Comparison of ENCODE assay signal across 18 mouse cellular contexts in genomic region chr10:61297477-61297876, GRCm38 (mm10). TPM values are rescaled to one million over a fixed set of nuclear protein-coding genes. Genes with fewer than 3 reads are reported as not detected.
A peak's percentile ranks its signal among the peaks of the same experiment; 100 is the strongest.
DNase-seq lines count a peak whose midpoint lies in the region; ATAC-seq lines count a peak whose summit lies in the region.
"Had no signal": no experiment of that assay in that cellular context is flagged by ENCODE, and none has a peak within 500 bp of the region (broad histone marks: within the 10 kb centered on the region; RNA-seq: fewer than 3 reads in every experiment).

Prf1 (plus strand) TSS chr10:61297833.

- H3K9me3 ChIP-seq in heart, embryonic 11.5 days (replicated peaks; ENCODE audit: control insufficient read depth, low read length) = no peaks in the 10 kb centered on the region
- no peaks in the 10 kb centered on the region for H3K9me3 ChIP-seq in hindbrain, embryonic 11.5 days (ENCODE audit: control insufficient read depth, low read length)
- no peaks in the 10 kb centered on the region for H3K9me3 ChIP-seq in hindbrain, embryonic 12.5 days (replicated peaks)
- H3K9me3 ChIP-seq: heart, embryonic 15.5 days; limb, embryonic 13.5 days had no signal

- H3K27ac ChIP-seq in heart, embryonic 11.5 days (ENCODE audit: low read depth, low read length) = no peak within 1 kb of the TSS
- no peak within 1 kb of the TSS for H3K27ac ChIP-seq in hindbrain, embryonic 11.5 days (ENCODE audit: low read depth, low read length)
- H3K27ac ChIP-seq in hindbrain, embryonic 12.5 days = no peak within 1 kb of the TSS
- H3K27ac ChIP-seq: heart, embryonic 15.5 days; kidney, postnatal 0 days; limb, embryonic 13.5 days had no signal

- WGBS in heart, embryonic 11.5 days (ENCODE audit: insufficient replicate concordance) = 70% methylated on average over 7 of the region's 7 CpGs
- 86% methylated on average over 7 of the region's 7 CpGs for WGBS in hindbrain, embryonic 11.5 days
- 82% methylated on average over 7 of the region's 7 CpGs for WGBS in hindbrain, embryonic 12.5 days

- DNase-seq in B cell, adult 2 months = peak; percentile 66 to 76
- peak; percentile 81 to 89 for DNase-seq in CD8-positive naive resting alpha-beta T cell, adult 2 months (ENCODE audit: low read depth in 2 of 2, low spot score in 2 of 2)
- DNase-seq in splenic B cell, adult 2 months (ENCODE audit: low read depth, low spot score) = peak; percentile 62
- DNase-seq in kidney, postnatal 14 days = no peak
- no peak for DNase-seq in hindbrain, embryonic 11.5 days (ENCODE audit: low spot score)
- DNase-seq: adrenal gland, adult 2 months; cerebellum, adult 9-11 months; lung, embryonic 14.5 days had no signal

- peak; percentile 87 for ATAC-seq in megakaryocyte, adult 5-6 weeks (ENCODE audit: poor library complexity, severe bottlenecking)
- ATAC-seq in heart, embryonic 11.5 days (replicated peaks; ENCODE audit: insufficient number of reproducible peaks, low FRiP score, low TSS enrichment) = no peak
- no peak for ATAC-seq in hindbrain, embryonic 11.5 days (ENCODE audit: low FRiP score)
- no peak for ATAC-seq in hindbrain, embryonic 12.5 days (ENCODE audit: low FRiP score)

- H3K4me3 ChIP-seq in heart, embryonic 11.5 days (ENCODE audit: low read depth, low read length) = no peak within 1 kb of the TSS
- no peak within 1 kb of the TSS for H3K4me3 ChIP-seq in hindbrain, embryonic 11.5 days (ENCODE audit: low read depth, low read length)
- no peak within 1 kb of the TSS for H3K4me3 ChIP-seq in hindbrain, embryonic 12.5 days
- H3K4me3 ChIP-seq: heart, embryonic 15.5 days; limb, embryonic 13.5 days had no signal

- H3K27me3 ChIP-seq in splenic B cell, adult 2 months (ENCODE audit: control insufficient read depth, insufficient read depth, low read length, poor library complexity, severe bottlenecking) = no peaks in the 10 kb centered on the region
- no peaks in the 10 kb centered on the region for H3K27me3 ChIP-seq in heart, embryonic 11.5 days (ENCODE audit: control insufficient read depth, insufficient read depth, low read length)
- H3K27me3 ChIP-seq in hindbrain, embryonic 11.5 days (ENCODE audit: control insufficient read depth, insufficient read depth, low read length) = no peaks in the 10 kb centered on the region
- H3K27me3 ChIP-seq in hindbrain, embryonic 12.5 days = no peaks in the 10 kb centered on the region
- H3K27me3 ChIP-seq: heart, embryonic 15.5 days; limb, embryonic 13.5 days had no signal

- no peak within 1 kb of the TSS for H3K4me2 ChIP-seq in heart, embryonic 11.5 days
- H3K4me2 ChIP-seq in hindbrain, embryonic 11.5 days (replicated peaks; ENCODE audit: low read depth, low read length) = no peak within 1 kb of the TSS
- H3K4me2 ChIP-seq in hindbrain, embryonic 12.5 days (replicated peaks) = no peak within 1 kb of the TSS
- H3K4me2 ChIP-seq: heart, embryonic 15.5 days; limb, embryonic 13.5 days; lung, embryonic 14.5 days; midbrain, embryonic 11.5 days had no signal

- no peaks in the 10 kb centered on the region for H3K4me1 ChIP-seq in heart, embryonic 11.5 days (ENCODE audit: control insufficient read depth, insufficient read depth, low read length)
- no peaks in the 10 kb centered on the region for H3K4me1 ChIP-seq in hindbrain, embryonic 11.5 days (replicated peaks; ENCODE audit: control insufficient read depth, insufficient read depth, low read length)
- H3K4me1 ChIP-seq in hindbrain, embryonic 12.5 days = no peaks in the 10 kb centered on the region
- H3K4me1 ChIP-seq: limb, embryonic 13.5 days had no signal

- no peak within 1 kb of the TSS for H3K9ac ChIP-seq in heart, embryonic 11.5 days (ENCODE audit: low read depth, low read length)
- H3K9ac ChIP-seq in hindbrain, embryonic 11.5 days (ENCODE audit: low read depth, low read length) = no peak within 1 kb of the TSS
- H3K9ac ChIP-seq in hindbrain, embryonic 12.5 days = no peak within 1 kb of the TSS
- H3K9ac ChIP-seq: heart, embryonic 15.5 days; limb, embryonic 13.5 days; lung, embryonic 14.5 days had no signal

- H3K36me3 ChIP-seq in splenic B cell, adult 2 months (ENCODE audit: control insufficient read depth, insufficient read depth, low read length, poor library complexity, severe bottlenecking) = no peaks in the 10 kb centered on the region
- no peaks in the 10 kb centered on the region for H3K36me3 ChIP-seq in heart, embryonic 11.5 days (ENCODE audit: control insufficient read depth, insufficient read depth, low read length)
- H3K36me3 ChIP-seq in hindbrain, embryonic 11.5 days (ENCODE audit: control insufficient read depth, insufficient read depth, low read length) = no peaks in the 10 kb centered on the region
- no peaks in the 10 kb centered on the region for H3K36me3 ChIP-seq in hindbrain, embryonic 12.5 days
- H3K36me3 ChIP-seq: heart, embryonic 15.5 days; limb, embryonic 13.5 days had no signal

RNA-seq across cellular contexts. Expression of gene Prf1, which starts in this region (rescaled TPM):
- total RNA-seq in megakaryocyte, adult 5-6 weeks (2015) = 0.20 and 2.5 TPM in 2 replicates
- total RNA-seq in megakaryocyte, adult 5-6 weeks (2017) = 0.88 and 1.5 TPM in 2 replicates
- polyA plus RNA-seq in heart, embryonic 11.5 days (2014; fragmentation: Nextera tagmentation; extraction: Ambion mirVana) = 0.10 TPM in 1 of 2 replicates, not detected in the other
- 0.17 TPM in 1 of 2 replicates, not detected in the other for polyA plus RNA-seq in hindbrain, embryonic 11.5 days (2014; fragmentation: Nextera tagmentation; extraction: Ambion mirVana)
- not detected in 2 replicates for polyA plus RNA-seq in hindbrain, embryonic 12.5 days (2016; fragmentation: Nextera tagmentation; extraction: Ambion mirVana)
- total RNA-seq: gastrocnemius, postnatal 4 days had no signal
- polyA plus RNA-seq: embryonic facial prominence, embryonic 11.5 days; lung, embryonic 14.5 days; testis, adult 2 months had no signal

Comparison
In these comparisons a context has a peak if more than half of its experiments do, and no peak if none do; other contexts are left out.
1. DNase-seq: peak in B cell, adult 2 months (2 of 2), CD8-positive naive resting alpha-beta T cell, adult 2 months (2 of 2) and splenic B cell, adult 2 months (single experiment); none in kidney, postnatal 14 days (single experiment) and hindbrain, embryonic 11.5 days (single experiment).